Mouse (Mus musculus) E14TG2a.4 (cell line): Measurements from ENCODE around the gene Gnaq.

Experiments
- H3K27me3 ChIP-seq: 2 replicates; pipeline ENCODE4 v1.6.1; 2014; ENCODE audit warnings: low read length, control low read depth; ENCODE audit not compliant: insufficient read depth
- H3K36me3 ChIP-seq: 2 replicates; pipeline ENCODE4 v1.6.1; 2014; ENCODE audit warnings: low read length, control low read depth; ENCODE audit not compliant: insufficient read depth
- H3K4me1 ChIP-seq: replicated peaks from 2 replicates; pipeline ENCODE4 v1.6.1; 2014; ENCODE audit warnings: low read depth, low read length, control low read depth
- H3K4me3 ChIP-seq: replicated peaks from 2 replicates; pipeline ENCODE4 v1.5.1; 2014; ENCODE audit warnings: mild to moderate bottlenecking, low read length
- H3K9me3 ChIP-seq: 2 replicates; pipeline ENCODE4 v1.6.1; 2014; ENCODE audit warnings: low read length, control low read depth
- CTCF ChIP-seq: conservative IDR thresholded peaks from 2 replicates; pipeline ENCODE4 v1.5.1; 2014; ENCODE audit warnings: low read length
- NANOG ChIP-seq: IDR thresholded peaks from 2 replicates; pipeline ENCODE4 v1.6.1; 2014; ENCODE audit warnings: borderline replicate concordance, low read length, mixed read lengths
- POU5F1 ChIP-seq: IDR thresholded peaks from 2 replicates; pipeline ENCODE4 v1.6.1; 2014; ENCODE audit warnings: low read length, borderline replicate concordance

The Gnaq gene

GRCm38 (mm10) chr19:16222526-16222925 lies 89.9 kb downstream of the Gnaq start:
- H3K4me3 ChIP-seq = no peak overlapping the region

GRCm38 (mm10) chr19:16223126-16223525 lies 90.5 kb downstream of the Gnaq start:
- Histone ChIP-seq H3K27me3 (no peaks in the 10 kb centered on the region), H3K36me3 (peaks cover 25% of the 10 kb centered on the region), H3K9me3 (no peaks in the 10 kb centered on the region), H3K4me1 (peaks cover 8% of the 10 kb centered on the region), H3K4me3 (no peak overlapping the region)
- TF ChIP-seq CTCF (no peak), NANOG (no peak), POU5F1 (no peak)

More at GRCm38 (mm10) chr19:16222526-16222925, 89.9 kb downstream of the Gnaq start:
- H3K9me3 ChIP-seq = no peaks in the 10 kb centered on the region
- H3K36me3 ChIP-seq = peaks cover 25% of the 10 kb centered on the region
- TF ChIP-seq CTCF (no peak), NANOG (no peak), POU5F1 (no peak)
- H3K27me3 ChIP-seq = no peaks in the 10 kb centered on the region
- H3K4me1 ChIP-seq = peaks cover 8% of the 10 kb centered on the region

GRCm38 (mm10) chr19:16224831-16225230 lies 92.2 kb downstream of the Gnaq start:
- Histone ChIP-seq H3K4me1 (0 out of 2 replicates have a peak, but pooled peaks cover under 1% of the 10 kb centered on the region), H3K4me3 (no peak overlapping the region), H3K36me3 (peaks cover 19% of the 10 kb centered on the region), H3K27me3 (no peaks in the 10 kb centered on the region), H3K9me3 (no peaks in the 10 kb centered on the region)
- TF ChIP-seq POU5F1 (no peak), CTCF (no peak), NANOG (no peak)

GRCm38 (mm10) chr19:16231584-16231983 lies 99.0 kb downstream of the Gnaq start:
- no peaks in the 10 kb centered on the region for H3K27me3 ChIP-seq
- no peak overlapping the region for H3K4me3 ChIP-seq
- no peak for TF ChIP-seq NANOG
- TF ChIP-seq CTCF = no peak
- TF ChIP-seq POU5F1 = no peak
- H3K36me3 ChIP-seq = no peaks in the 10 kb centered on the region
- no peaks in the 10 kb centered on the region for H3K4me1 ChIP-seq
- H3K9me3 ChIP-seq = no peaks in the 10 kb centered on the region

DNA sequence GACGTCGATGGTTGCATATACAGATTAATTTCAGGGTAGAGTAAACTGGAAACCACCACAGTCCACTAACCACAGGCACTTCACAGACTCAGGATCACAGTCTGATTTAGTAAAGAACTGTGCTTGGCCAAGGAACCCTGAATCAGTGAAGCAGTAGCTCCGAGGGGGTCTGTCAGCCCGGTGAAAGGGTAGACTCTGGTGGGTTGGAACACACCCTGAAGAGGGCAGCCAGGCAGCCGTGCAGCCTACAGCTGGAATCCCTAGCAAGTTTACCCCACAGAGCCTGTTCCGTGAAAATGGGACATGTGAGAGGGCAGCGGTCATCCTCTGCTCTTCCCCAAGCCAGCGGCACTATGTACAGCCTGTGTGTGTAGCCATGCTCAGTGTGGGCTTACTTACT lies 103.0 kb downstream of the Gnaq start:
- no peak for TF ChIP-seq CTCF
- no peak for TF ChIP-seq POU5F1
- no peak for TF ChIP-seq NANOG
- H3K4me3 ChIP-seq = no peak overlapping the region
- no peaks in the 10 kb centered on the region for H3K27me3 ChIP-seq
- H3K4me1 ChIP-seq = no peaks in the 10 kb centered on the region
- no peaks in the 10 kb centered on the region for H3K36me3 ChIP-seq
- no peaks in the 10 kb centered on the region for H3K9me3 ChIP-seq

DNA sequence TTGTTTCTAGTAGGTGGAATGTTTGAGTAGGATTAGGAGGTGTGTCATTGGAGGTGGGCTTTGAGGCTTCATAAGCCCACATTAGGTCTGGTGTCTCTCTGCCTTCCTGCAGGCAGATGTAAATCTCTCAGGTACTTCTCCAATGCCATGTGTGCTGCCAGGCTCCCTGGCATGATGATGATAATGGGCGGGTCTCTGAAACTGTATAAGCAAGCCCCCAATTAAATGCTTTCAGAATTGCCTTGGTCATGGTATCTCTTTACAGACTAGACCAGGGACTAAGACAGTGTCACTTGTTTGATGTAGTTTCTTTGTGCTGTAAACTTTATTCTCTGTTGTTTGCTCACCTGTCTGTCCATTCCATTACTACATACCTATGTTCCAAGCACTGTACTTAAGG lies 104.4 kb downstream of the Gnaq start:
- Histone ChIP-seq H3K4me3 (no peak overlapping the region), H3K27me3 (no peaks in the 10 kb centered on the region), H3K36me3 (no peaks in the 10 kb centered on the region), H3K9me3 (no peaks in the 10 kb centered on the region), H3K4me1 (no peaks in the 10 kb centered on the region)
- TF ChIP-seq NANOG (no peak), POU5F1 (no peak), CTCF (no peak)

GRCm38 (mm10) chr19:16238072-16238471 lies 105.4 kb downstream of the Gnaq start:
- Histone ChIP-seq H3K9me3 (no peaks in the 10 kb centered on the region), H3K4me1 (no peaks in the 10 kb centered on the region), H3K36me3 (no peaks in the 10 kb centered on the region), H3K4me3 (no peak overlapping the region), H3K27me3 (no peaks in the 10 kb centered on the region)
- TF ChIP-seq POU5F1 (no peak), NANOG (no peak), CTCF (no peak)

GRCm38 (mm10) chr19:16238512-16238911 lies 105.9 kb downstream of the Gnaq start:
- TF ChIP-seq CTCF (no peak), POU5F1 (no peak), NANOG (no peak)
- Histone ChIP-seq H3K9me3 (no peaks in the 10 kb centered on the region), H3K4me3 (no peak overlapping the region), H3K4me1 (no peaks in the 10 kb centered on the region), H3K36me3 (no peaks in the 10 kb centered on the region), H3K27me3 (no peaks in the 10 kb centered on the region)

DNA sequence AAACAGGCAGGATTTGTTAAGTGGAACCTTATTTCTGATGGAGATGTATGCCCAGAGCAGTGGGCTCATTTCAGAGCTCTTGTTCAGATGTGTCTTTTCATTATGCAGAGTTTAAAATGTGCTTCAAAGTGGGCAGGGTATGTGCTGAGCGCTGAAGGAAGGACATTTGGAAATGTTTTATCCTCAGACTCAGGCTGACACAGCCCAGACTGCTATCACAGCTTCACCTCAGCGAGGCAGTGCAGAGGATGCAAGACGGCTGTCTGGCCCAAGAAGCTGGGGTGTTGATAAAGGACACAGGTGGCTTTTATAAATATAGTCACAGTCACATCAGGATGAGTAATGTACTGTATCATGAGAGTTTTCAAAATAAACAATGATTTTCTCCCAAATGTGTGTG lies 110.1 kb downstream of the Gnaq start:
- Histone ChIP-seq H3K36me3 (no peaks in the 10 kb centered on the region), H3K27me3 (no peaks in the 10 kb centered on the region), H3K4me3 (no peak overlapping the region), H3K4me1 (no peaks in the 10 kb centered on the region), H3K9me3 (no peaks in the 10 kb centered on the region)
- TF ChIP-seq POU5F1 = no peak
- TF ChIP-seq CTCF = no peak
- no peak for TF ChIP-seq NANOG

GRCm38 (mm10) chr19:16249025-16249424 lies 116.4 kb downstream of the Gnaq start:
- no peak for TF ChIP-seq CTCF
- no peak for TF ChIP-seq NANOG
- TF ChIP-seq POU5F1 = no peak
- Histone ChIP-seq H3K36me3 (no peaks in the 10 kb centered on the region), H3K4me1 (no peaks in the 10 kb centered on the region), H3K27me3 (no peaks in the 10 kb centered on the region), H3K4me3 (no peak overlapping the region), H3K9me3 (no peaks in the 10 kb centered on the region)
